Mouse (Mus musculus) lung, postnatal 14 days (tissue): ENCODE results near the gene Sh3rf3.

Experiments
- DNase-seq: peaks from one replicate; pipeline ENCODE4 v3.0.0; 2021

Gene Sh3rf3

DNA sequence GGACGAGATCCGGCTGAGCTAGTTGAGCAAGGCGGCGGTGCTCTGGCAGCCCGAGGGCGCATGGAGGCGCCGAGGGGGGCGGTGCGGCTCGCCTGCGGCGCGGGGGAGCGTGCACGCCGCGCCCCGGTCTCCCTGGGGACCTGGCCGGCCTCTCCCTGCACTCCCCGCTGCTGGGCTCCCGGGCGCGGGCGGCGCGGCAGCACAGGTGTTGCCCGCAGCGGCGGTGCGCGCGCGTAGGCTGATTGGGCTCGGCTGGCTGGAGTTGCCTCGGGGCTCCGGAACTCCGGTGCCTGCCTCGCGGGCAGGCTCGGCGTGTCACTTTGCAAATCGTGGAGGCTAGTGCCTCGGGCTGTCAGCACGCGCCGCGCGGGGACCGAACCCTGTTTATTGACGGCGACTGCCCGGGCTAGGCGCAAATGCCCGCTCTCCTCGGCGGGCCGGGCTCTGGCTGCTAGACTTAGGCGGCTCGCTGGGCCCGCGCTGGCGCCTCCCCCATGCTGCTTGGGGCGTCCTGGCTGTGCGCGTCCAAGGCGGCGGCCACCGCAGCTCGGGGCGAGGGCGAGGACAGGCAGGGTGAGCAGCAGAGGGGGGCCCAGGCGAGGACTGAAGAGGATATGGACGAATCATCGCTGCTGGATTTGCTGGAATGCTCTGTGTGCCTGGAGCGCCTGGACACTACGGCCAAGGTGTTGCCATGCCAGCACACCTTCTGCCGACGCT, at the start of gene Sh3rf3:
Sh3rf3 (plus strand) TSS at position 279 of the 720 bp plus-strand sequence.
- peak; percentile 43 for DNase-seq

DNA sequence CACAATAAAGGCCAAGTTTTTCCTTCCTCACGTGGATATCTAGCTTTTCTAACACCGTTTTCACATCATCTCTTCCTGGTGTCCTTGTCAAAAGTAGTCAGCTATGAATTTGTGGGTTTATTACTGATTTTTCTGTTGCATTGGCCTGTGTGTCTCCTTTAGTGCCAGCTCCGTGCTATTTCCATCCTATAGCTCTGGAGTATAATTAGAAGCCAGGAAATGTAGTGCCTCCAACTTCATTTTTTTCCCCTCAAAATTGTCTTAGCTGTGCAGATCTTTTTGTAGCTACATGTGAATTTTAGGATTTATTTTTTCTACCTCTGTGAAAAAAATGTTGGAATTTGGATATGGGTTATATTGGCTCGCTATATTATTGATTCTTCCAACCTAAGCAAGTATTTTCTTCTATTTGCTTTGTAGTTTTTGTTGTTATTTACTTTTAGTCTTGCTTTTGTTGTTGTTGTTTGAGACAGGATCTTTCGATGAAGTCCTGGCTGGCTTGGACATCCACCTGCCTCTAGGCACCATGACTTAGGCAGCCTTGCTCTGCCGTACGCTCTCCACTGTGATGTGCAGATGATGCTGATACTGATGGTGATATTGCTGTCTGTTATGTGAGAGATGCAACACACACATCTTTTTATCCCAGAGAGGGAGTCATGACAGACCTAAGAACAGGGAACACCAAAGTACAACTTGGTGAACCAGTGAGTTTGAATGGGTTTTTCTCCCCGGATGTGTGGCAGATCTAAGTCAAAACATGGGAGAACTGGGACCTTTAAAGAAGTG, 24.5 kb upstream of the Sh3rf3 start:
- no peak for DNase-seq

DNA sequence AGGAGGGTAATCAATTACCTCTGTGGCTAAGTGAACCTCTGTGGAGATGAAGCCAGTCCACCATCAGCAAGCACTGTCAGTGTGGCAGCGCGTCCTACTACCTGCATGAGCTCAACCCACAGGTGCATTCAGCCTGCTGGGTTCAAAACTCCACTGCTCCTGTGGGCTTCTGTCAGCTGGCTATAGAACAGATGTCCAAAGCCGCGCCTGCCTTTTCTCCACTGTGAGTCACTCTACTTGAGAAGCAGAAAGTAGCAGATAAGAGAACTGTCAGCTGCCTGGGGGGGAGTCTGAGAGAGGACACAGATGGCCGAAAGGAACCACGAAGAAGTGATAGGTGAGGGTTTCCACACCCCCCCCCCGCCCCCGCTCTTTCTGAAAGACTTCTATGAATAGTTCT, 15.6 kb upstream of the Sh3rf3 start:
- no peak for DNase-seq

DNA sequence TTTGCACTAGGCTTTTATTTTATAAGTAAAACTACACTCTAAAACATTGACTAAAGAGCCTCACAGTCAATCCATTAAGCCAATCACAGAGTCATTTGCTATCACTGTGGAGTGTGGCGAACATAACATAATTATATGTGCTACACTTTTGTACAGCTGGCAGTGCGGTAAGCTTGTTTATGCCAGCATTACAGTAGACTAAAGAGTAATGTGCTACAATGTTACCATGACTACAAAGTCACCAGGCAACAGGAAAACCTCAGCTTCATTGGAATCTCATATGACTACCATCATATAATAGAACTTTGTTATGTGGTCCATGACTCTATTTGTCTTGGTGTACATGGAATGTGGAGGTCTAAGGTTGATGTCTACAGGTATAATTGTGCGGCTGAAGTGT, 15.0 kb upstream of the Sh3rf3 start:
- DNase-seq, result no peak

DNA sequence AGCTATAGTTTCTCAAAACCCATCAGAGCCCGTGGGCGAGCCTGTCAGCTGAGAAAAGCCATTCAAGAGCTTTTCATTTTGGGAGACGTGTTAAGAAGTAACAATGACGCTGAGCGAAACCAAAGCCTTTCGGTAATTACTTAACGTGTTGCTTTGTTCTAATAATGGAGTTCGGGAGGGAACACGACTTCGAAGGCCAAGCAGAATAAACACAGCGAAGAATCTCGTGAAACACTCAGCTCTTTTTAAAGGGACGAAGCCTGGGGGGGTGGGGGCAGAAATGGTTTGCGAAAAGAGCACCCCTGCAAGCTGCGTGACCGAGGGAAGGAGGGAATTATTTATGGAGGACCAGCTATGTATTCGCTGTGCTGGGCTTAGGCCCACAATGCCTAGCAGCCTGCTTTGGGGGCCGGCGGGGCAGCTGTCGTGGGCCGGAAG, 12.1 kb upstream of the Sh3rf3 start:
- DNase-seq, result no peak

DNA sequence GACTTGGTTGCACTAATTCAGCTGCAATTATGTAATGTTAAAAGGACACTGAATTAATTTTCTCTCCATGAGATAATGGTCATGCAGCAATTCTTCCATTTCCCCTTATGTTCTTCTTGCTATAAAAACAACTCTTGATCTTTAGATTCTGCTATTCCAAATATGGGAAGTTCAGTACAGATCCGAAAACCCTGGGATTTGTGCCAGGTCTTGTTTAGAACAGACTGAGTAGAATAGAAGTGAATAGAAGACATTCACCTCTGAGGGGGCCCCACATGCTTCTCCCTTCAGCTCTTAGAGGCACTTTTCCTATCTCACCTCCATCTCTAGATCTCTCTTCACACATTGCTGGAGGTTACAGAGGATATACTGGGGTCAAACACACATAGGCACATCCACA, 10.8 kb upstream of the Sh3rf3 start:
- no peak for DNase-seq

DNA sequence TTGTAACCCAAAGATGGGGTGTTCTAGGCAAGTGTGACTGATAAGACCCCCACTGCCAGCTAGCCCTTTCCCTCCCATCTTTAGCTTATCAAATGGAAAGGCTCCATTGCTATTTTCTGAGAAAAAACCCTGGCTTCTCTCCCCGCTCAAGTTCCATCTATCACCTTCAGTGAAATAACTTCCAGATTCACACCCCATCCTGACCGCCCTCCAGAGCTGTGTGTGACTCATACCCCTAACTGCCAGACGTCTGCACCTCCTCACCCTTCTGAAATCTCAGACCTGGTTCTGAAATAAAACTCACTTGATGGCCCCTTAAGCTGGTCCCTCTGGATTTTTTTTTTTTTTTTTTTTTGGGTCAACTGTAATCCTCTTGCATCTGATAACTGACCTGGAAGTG, 5.2 kb upstream of the Sh3rf3 start:
- no peak for DNase-seq

DNA sequence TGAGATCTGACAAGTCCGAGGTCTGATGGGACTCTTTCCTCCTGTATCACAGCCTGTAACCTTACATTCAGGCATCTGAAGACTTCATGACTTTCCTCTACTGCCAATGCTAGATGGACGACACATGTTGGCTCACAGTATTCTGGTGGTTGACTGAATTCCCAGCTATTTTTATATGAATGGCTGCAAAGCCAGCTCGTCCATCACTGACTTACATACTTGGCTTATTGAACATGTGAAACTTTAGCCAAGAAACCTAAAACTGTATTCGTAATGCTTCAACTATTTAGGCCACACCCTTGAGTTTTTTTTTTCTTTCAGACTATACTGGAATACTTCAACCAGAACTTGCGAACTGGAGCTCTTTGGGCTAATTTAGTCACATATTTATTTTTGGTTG, 3.0 kb upstream of the Sh3rf3 start:
- DNase-seq, result no peak

DNA sequence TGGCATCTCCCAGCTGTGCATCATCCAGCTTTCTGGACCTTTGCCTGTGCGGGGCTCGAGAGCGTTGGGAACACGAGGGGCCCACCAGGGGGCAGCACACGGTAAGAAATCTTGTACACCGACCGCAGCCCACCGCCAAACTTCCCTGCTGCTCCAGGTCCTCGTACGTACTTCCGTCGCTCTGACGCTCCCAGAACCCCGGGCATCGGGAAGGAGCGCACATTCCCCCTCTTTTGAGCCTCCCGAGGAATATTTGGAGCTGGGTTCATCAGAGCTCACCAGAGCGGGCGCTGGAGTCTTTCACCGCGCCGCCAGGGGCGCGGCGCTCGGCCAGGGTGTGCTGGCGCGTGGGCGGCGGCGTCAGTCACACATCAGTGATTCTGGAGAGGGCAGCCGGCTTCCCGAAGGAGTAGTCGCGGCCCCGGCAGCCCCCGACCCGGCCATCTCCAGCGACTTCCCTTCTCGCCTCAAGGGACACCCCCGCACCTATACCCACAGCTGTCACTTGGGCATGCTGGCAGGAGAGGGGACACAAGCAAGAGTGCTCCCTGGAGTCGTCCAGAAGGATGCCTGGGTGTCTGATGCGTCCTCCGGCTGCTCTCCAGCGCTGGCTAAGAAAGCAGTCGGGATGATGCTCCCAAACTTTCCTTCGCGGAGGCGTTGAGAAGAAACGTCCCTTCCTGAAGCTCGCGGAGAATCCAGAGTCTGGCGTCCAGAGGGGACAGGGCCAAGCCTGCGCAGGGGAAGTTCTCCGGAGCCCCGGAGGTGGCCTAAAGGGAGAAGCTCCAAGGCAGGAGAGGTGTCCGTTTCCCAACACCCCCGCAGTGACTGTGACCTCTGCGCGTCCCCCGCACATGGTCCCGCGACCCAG, 714 bp upstream of the Sh3rf3 start:
- DNase-seq, result peak; percentile 90

DNA sequence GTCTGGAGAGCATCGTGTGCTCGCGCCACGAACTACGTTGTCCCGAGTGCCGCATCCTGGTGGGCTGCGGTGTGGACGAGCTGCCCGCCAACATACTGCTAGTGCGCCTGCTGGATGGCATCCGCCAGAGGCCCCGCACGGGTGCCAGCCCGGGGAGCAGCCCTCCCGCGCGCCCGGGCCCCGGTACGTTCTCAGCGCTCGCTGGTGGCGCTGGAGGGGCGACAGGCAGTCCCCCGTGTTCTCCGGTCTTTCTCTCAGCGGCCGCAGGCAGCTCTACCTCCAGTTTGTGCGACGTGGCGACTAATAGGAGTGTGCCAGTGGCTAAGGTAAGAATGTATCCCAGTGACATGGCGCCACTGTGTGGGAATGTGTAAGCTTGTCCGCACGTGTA, 637 bp downstream of the Sh3rf3 start:
- DNase-seq, result peak; percentile 18

DNA sequence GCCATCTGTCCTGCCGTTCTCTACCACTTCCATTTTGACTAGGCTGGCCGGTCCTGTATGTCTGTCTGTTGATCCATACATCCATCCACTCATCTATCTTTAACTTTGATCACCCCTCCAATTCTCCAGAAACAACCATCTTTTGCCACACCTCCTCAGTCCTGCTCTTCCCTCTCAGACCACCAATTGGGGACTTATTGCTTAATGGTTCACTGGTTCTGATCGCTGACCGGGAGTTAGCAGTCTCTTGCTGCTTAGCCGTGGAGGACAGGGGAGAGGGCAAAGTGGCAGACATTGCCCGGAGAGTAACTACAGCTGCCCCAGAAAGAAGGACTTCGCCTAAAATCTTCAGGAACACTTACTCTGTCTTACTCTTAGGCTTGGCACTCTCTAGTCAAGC, 1.3 kb downstream of the Sh3rf3 start:
- DNase-seq, result no peak

DNA sequence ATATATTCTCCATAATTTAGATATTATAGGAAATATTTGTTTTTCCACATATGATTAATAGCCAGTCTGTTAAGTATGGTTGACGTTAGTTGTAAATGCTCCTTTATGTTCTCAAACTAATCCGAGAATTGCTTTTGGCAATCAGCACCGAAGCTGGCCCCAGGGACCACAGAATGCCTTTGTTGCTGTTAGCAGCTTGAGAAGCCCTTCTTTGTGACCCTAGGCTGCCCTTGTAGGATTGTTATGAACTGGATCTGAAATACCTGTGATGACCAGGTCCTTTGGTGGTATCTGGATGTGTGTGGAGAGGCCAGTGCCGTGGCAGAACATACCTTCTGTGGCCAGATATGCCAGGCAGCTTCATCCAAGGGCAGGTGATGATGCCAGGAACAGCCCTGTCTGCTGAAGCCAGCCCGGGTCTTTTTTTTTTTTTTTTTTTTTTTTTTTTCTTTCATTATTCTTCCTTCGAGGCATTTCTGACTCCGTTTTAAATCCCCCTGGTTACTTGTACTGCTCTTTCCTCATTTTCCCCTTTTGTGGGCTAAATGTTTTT, 10.9 kb downstream of the Sh3rf3 start:
- no peak for DNase-seq

DNA sequence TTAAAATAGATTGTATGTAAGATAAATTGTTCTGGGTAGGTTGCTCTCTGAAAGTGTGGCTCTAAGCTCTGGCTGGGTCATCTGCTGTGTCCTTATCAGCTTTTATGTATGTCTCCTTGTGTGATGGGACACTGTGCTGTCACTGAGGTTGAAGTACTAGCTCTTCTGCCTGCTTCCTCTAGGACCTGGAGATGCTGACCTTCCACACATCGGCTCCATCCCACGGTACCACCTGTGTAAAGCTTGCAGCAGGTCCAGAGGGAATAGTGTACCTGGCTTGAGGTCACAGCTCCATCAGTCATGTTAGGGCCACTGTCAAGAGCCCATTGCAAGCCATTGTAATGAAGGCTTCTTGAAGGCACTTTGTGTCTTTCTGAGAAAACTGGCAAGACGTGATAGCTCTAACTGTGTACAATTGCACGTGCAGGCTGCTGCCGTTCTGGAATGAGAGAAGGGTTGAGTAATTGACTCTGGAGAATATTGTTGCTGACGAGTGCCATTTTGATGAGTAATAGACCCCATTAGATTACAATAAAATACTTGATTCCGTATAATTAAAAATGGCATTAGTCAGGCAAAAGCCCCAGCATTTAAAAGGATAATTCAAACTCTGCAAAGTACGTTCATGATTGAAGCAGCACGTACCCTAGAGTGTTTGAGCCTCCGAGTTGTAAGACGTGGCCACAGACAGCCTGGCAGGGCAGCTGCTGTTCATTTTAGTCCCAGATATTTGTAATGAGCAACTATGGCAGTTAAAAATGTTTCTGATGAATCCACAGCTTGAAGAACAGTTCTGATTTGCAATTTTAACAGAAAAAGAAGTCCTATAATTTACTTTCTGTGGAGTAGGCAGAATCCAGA, 16.3 kb downstream of the Sh3rf3 start:
- no peak for DNase-seq

DNA sequence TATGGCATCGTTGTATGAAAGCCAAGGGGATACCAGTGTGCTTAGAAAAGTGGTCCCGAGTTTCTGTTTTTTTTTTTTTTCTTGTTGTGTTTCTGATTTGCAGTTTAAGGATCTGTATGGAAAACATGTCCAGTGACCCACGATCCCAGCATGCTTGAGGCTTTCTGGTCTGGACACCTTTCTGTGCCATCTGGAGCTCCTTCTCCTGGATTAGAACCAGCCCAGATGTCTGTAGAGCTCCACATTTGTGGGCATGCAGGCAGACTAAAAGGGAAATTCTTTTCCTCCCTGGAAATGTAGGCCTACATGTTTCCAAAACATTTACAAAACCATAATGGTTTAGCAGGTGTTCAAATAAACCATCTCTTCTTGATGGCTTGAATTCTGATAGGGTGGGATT, 20.0 kb downstream of the Sh3rf3 start:
- no peak for DNase-seq

DNA sequence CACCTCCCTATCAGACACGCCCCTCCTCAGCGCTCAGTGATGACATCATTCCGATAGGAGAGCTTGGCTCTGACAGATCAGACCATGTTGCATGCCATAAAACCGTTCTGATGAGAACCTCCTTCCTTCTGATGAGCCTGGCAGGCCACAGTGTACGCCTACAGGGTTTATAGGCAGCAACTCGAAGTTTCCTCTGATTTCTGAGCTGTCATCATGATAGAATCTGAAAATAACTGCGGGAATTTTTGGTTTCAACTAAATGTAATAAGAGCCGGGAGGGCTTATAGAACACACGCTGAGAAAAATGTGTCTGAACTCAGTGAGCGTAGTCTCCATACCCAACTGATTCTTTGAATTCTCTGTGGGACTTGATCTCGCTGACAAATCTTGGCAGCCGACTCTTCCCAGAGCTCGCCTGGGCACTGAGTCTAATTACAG, 20.6 kb downstream of the Sh3rf3 start:
- no peak for DNase-seq

DNA sequence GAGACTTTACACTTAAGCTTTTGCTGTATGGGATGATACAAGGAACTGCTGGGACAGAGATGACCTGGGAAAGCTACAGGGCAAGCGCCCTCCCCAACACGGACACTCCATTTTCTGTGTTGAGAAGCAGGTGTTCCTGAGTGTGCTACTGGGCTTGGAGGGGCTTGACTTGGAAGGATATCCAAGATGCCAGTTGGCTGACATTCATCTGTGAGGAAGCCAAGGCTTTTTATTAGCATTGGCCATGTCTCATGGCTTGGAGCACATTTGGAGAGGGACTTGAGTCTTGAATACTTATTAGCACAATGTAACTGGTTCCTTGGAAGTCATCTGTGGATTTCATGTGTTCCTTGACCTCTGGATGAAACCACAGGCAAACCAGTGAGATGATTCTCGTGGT, 23.2 kb downstream of the Sh3rf3 start:
- DNase-seq, result peak; percentile 4

DNA sequence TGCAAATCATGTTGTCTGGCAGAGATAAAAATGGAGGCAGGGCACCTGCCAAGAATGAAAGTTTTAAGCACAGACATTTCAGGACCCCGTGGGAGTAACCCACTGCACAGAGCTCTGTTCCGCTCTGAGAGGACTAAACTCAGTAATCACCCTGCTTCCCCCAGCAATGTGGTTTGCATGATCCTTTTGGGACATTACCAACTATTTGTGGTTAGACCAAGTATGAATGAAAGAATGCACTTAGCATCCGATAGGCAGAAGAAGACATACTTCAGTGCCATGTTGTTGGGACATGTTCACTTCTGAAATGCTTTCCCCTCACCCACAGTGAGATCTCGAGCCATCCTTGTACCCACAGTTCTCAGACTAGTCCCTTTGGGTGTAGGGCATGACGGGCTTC, 24.3 kb downstream of the Sh3rf3 start:
- DNase-seq, result no peak

DNA sequence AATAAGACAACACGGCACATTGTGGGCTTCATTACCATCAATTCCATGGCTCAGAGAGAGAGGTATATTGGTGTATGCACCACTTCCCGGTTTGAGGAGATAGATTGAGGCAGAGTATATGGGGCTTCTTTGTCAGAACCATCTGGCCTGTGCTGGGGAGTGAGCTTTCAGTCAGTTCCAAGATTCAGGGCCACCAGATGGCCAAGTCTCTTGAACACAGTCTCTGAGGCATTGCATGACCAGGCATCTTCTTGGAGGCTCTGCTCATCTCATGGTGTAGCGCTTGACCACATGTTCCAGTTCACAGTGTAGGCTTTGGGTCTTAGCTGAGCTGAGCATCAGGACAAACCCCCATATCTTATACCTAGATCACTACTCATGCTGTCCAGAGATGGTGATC, 28.8 kb downstream of the Sh3rf3 start:
- DNase-seq, result no peak

DNA sequence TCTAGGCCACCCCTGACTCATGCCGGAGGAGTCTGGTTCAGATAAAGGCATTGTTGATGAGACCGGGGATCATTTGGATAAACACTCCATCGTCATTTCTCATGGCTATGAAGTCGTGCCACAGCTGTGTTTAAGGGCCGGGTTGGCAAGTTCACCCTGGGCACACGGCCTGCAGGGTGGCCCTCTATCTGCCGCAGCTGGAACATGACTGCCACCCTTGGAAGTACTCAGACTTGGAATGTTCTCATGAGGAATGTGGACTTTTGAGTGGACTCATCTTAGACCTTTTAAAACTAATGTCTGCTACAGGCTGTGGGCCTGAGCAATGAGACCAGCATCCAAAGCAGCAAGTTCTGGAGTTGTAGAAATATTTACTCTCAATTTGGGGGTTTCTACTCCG, 29.9 kb downstream of the Sh3rf3 start:
- DNase-seq, result peak; percentile 4

DNA sequence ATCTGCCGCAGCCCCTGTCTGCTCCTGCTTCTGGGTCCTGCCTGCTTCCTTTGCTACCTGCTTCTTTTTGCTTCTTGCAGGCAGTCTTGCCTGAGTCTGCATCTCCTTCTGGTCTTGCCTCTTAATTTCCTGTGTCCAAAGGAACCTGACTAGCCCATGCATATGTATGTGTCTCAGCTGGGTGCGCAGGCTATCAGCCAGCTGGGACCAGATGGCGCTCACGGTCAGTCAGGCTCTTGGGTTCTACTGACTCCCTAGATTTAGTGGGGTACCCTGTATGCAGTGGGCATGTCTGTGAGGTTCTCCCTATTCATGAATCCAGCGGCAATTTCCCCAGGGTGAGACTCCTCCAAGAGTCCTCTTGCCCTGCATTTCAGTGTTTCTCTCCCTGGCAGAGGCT, 35.0 kb downstream of the Sh3rf3 start:
- DNase-seq, result no peak

DNA sequence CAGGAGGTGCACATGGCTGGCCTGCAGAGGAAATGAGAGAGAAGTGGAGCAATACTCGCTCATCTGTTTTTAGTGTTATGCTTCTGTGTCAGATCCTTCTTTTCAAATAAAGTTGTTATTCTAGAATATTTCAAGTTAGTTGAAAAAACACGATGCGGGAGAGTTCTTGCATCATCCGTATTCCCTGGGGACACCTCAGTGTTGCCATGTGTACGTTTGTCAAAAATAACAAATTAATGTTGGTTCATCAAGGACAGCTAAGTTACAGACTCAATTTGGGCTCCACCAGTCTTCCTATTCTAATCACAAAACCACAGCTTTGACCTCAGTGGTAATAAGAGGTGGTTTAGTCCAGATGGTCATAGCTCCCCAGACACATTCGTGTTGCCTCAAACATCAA, 35.4 kb downstream of the Sh3rf3 start:
- DNase-seq, result no peak

DNA sequence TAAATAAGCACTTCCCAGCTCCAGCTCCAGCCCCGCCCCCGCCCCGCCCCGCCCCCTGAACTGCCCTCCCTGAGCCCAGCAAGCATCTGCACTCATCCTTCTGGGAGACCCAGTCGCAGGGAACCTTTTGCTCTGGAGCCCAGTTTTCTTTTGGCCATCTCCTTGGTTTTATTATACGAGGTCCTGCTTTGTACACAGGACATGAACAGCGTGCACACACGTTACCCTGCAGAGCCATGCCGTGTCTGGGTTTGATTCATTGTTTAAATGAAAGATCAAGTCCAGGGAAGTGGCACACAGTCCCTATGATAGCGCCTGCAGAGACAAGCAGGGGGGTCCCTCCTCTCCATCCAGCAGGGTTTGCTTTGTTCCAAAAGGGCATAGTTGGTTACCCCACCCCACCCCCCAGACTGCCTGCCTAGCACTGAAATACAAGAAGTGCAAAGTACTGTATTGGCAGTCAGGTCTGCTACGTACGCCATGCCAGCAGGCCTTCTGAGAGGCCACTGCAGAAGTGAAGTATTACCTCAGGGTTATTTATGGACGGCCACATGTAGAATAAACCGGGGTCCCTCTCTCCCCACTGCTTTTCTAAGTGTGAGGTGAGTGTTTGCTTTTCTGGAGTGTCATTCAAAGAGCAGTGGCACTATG, 41.5 kb downstream of the Sh3rf3 start:
- DNase-seq, result peak; percentile 10
